Mouse (Mus musculus) heart, postnatal 0 days (tissue): Measurements from ENCODE around the gene Cnn2.

ENCODE experiments used
- CTCF ChIP-seq: IDR thresholded peaks from 2 replicates; pipeline ENCODE4 v1.5.1; 2016; ENCODE audit warnings: antibody characterized with exemption, control low read depth, low read depth
- EP300 ChIP-seq: IDR thresholded peaks from 2 replicates; pipeline ENCODE4 v1.6.1; 2016; ENCODE audit warnings: antibody characterized with exemption, low read depth

DNA sequence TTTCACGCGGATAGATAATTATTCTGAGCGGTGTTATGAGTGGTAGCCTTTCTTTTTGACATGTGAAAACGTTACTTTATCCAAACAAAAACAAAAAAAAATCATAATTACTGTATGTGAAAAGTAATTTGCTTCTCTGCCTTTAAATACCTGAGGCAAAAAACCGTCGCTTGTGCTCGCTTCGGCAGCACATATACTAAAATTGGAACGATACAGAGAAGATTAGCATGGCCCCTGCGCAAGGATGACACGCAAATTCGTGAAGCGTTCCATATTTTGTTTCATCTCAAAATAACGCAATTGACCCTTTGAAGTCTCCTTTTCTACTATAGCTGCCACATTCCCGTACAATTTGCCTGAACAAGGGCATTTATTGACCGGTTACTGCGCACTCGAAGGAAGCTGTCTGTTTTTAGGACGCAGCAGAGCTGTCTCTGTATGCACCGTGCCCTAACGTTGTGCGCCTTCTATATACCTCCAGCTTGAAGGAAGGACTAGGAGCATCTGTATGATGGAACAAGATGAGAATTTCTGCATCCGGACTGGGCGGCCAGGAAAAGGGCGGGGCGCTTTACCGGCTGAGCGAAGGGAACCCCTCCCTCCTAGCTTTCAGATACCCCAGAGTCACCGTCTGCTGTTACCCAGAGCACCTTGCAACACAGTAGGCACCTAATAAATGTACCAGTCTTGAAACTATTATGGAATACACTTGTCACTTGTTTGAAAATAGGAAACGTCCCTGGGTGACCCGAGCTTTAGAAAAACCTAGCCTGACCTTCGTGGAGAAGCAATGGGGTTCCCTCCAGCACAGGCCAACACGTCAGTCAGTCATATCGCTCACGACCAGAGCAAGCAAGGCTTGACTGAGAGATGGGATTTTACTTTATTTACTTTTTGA is 2.8 kb upstream of the Cnn2 start:
- TF ChIP-seq CTCF = no peak
- peak; percentile 63 for TF ChIP-seq EP300
